Mouse (Mus musculus): Measurements from ENCODE around the gene Ugt1a10.
"Not testable (repeated sequence)": the region's sequence is repeated elsewhere in the genome, so short reads cannot be mapped to it uniquely, and the experiment has no call there.

The Ugt1a10 gene

GRCm38 (mm10) chr1:88215466-88216380, 160.5 kb downstream of the Ugt1a10 start:
- no peak for DNase-seq

- DNase-seq, result no peak
These were observed 161.4 kb downstream of the Ugt1a10 start for GRCm38 (mm10) chr1:88216551-88216950.

GRCm38 (mm10) chr1:88217144-88217543, 162.0 kb downstream of the Ugt1a10 start:
- DNase-seq, result no peak

- DNase-seq, result no peak
These were observed 162.4 kb downstream of the Ugt1a10 start for GRCm38 (mm10) chr1:88217576-88217975.

GRCm38 (mm10) chr1:88218051-88218450, 162.9 kb downstream of the Ugt1a10 start:
- DNase-seq, result no peak

- DNase-seq, result no peak
These were observed 163.4 kb downstream of the Ugt1a10 start for GRCm38 (mm10) chr1:88218591-88218990.

- no peak for DNase-seq
These were observed 163.9 kb downstream of the Ugt1a10 start for GRCm38 (mm10) chr1:88219054-88219453.

GRCm38 (mm10) chr1:88220336-88220735, 165.1 kb downstream of the Ugt1a10 start:
- no peak for DNase-seq

- no peak for DNase-seq
These were observed 167.0 kb downstream of the Ugt1a10 start for GRCm38 (mm10) chr1:88222216-88222615.

GRCm38 (mm10) chr1:88223011-88223515, 167.9 kb downstream of the Ugt1a10 start:
- DNase-seq, result not testable (repeated sequence)

- no peak for DNase-seq
These were observed 168.4 kb downstream of the Ugt1a10 start for GRCm38 (mm10) chr1:88223591-88223990.

- no peak for DNase-seq
These were observed 169.0 kb downstream of the Ugt1a10 start for GRCm38 (mm10) chr1:88224029-88224776.

GRCm38 (mm10) chr1:88225301-88225700, 170.1 kb downstream of the Ugt1a10 start:
- not testable (repeated sequence) for DNase-seq

GRCm38 (mm10) chr1:88225741-88226140, 170.6 kb downstream of the Ugt1a10 start:
- DNase-seq, result no peak

GRCm38 (mm10) chr1:88226670-88227379, 171.6 kb downstream of the Ugt1a10 start, which contains the start of gene Mroh2a:
Gene Mroh2a (plus strand): TSS chr1:88226986.
- DNase-seq, result no peak

- DNase-seq, result no peak
These were observed 172.3 kb downstream of the Ugt1a10 start for GRCm38 (mm10) chr1:88227482-88227881.

- DNase-seq, result no peak
These were observed 172.9 kb downstream of the Ugt1a10 start for GRCm38 (mm10) chr1:88228121-88228520.

- no peak for DNase-seq
These were observed 174.4 kb downstream of the Ugt1a10 start for GRCm38 (mm10) chr1:88229566-88229965.

- no peak for DNase-seq
These were observed 174.8 kb downstream of the Ugt1a10 start for GRCm38 (mm10) chr1:88229986-88230385.

- DNase-seq, result no peak
These were observed 175.2 kb downstream of the Ugt1a10 start for GRCm38 (mm10) chr1:88230421-88230820.

GRCm38 (mm10) chr1:88230981-88231802, 176.0 kb downstream of the Ugt1a10 start:
- DNase-seq, result no peak

Measured in kidney, adult 11 months (tissue).